Mouse (Mus musculus): Measurements from ENCODE around the gene Chat.
"Not testable (repeated sequence)": the region's sequence is repeated elsewhere in the genome, so short reads cannot be mapped to it uniquely, and the experiment has no call there.

The Chat gene

DNA sequence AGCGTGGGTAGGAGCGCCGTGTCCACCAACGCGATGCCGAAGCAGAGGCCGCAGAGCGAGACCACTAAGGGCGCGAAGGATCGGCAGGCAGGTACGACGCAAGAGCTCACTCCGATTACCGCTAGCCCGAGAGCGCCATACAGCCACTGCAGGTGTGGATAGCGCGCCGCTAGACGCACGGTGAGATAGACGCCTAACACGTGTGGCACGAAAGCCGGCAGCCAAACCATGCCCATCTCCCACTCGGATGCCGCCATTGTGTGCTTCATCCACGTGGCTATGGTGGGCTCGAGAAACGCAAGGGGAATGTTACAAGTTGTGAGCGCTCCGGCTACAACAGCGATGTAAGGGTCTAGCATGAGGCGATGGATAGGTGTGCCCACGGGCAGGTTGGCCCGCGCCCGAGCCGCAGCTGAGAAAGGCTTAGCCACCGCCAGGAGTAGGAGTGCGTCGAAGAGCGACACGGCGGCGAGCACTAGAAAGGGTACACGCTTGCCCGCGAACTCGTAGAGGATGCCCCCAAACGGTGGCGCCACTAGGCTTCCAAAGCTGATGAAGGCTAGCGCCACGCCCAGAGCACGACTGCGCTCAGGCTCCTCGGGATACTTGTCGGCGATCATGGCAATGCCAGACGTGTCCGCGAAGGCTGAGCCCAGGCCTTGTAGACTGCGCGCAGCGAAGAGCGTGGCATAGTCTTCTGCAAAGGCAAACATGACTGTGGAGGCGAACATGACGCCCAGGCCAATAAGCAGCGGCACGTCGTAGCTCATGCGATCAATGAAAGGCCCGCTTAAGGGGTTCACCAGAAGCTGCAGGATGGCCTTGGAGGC lies 2.4 kb downstream of the Chat start:
- no peak for DNase-seq (ENCODE audit: low spot score in 2 of 2)

DNA sequence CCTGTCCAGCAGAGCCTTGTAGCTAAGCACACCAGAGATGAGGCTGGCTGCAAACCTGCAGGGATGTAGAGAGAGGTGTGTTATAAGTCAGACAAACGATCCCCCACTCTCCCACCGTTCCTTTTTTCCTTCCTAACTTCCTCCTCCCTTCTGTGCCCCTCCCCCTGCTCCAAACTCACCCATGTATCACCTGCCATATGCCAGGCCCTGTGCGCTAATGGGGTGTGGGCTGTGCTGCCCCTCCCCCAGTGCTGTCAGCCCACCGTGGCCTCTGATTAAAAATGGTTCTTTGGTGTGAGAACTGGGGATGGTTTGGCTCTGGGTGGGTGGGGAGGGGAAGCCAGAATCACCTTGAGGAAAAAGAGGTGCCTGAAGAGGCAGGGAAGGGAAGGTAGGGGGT lies 13.2 kb downstream of the Chat start:
- peak in 1 of 2 experiments; percentile 46 for DNase-seq (ENCODE audit: low spot score in 2 of 2)

DNA sequence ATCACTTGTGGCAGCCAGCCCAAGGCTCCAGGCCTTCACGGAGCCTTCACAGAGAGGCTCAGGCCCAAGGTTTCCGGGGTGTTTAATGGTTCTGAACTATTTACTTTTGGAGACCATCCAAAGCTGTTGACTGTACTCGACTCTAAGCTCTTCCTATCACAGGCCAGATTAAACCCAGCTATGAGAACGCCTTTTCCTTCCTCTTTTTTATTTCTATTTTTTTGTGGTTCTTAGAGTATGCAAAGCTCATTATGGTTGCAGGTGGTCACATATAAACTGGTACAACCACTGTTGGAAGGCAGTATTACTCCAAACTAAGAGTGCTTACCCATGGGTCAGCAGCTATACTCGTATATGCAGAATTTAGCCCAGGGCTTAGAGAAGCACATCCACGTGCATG lies 18.8 kb downstream of the Chat start:
- no peak for DNase-seq (ENCODE audit: low spot score in 2 of 2)

DNA sequence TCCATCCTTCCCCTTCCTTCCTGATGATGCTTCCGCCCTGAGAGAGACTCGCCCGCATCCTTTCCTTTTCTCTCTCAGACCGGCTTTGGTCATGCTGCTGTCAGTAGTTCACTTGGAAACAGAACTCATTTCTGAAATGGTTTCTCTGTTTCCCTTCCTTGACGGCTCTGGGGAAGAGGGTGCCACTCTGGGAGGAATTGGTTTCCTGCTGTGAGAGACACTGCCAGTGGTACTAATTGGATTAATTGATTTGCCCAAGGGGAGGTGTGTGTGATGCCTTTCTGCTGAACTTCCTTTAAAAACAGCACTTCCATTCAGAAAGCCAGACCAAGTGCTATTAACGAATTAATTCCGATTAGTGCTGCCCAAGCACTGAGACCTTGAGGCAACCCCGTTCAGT lies 22.3 kb downstream of the Chat start:
- DNase-seq (ENCODE audit: low spot score in 2 of 2) = no peak

DNA sequence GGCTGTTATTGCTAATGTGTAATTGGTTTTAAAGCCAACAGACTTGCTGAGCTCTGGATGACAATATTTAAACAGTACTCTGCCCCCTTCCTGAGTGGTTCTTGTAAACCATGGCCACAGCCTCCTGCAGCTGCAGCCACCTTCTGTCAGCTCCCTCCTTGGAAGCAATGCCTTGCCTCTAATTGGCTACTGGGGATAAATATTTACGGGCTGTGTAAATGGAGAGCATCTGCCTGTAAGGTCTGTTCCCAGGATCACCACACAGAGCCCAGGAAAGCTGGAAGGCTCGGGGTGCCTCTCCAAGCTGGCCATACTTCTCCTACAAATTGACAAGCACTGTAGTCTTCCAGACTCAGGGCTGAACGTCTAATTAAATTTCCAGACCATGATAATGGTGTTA lies 26.0 kb downstream of the Chat start:
- DNase-seq (ENCODE audit: low spot score in 2 of 2) = peak in 1 of 2 experiments; percentile 38

DNA sequence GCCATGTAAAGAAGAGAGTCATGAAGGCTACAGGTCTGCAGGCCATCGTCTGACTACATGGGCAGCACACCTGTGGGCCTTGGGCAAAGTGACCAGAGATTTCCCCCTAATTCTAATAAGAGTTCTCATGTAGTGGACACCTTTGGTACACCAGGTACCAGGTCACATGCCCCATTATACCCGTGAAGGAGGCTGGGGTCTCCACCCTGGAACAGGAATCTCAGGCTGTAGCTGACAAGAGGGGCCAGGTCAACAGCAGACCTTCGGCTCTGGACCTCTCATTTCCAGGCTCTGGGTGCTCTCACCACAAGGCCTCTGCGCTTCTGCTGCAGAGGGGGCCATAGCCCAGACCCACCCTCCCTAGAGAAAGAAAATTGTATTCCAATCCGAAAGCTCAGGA lies 26.5 kb downstream of the Chat start:
- DNase-seq (ENCODE audit: low spot score in 2 of 2) = peak in 1 of 2 experiments; percentile 43

DNA sequence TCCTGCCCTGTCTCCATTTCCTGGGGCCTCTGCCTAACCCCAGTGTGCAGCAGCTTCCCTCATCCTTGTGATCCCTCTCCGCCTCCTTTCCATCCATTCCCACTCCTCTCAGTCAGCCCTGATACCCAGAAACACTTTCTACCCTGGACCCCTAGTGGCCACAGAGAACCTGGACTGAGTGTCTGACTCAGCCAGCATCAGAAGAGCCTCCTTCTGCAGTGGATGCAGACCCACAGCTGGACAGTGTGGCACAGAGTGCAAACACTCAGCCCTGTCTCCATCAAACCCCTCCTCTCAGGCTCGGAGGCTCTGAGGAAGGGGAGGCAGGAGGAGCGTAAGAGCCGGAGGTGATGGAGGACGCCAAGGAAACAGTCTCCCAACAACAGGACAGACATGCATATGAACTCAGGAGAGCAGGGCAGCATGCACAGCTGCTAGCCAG lies 28.4 kb downstream of the Chat start:
- DNase-seq (ENCODE audit: low spot score in 2 of 2) = peak in 1 of 2 experiments; percentile 57

DNA sequence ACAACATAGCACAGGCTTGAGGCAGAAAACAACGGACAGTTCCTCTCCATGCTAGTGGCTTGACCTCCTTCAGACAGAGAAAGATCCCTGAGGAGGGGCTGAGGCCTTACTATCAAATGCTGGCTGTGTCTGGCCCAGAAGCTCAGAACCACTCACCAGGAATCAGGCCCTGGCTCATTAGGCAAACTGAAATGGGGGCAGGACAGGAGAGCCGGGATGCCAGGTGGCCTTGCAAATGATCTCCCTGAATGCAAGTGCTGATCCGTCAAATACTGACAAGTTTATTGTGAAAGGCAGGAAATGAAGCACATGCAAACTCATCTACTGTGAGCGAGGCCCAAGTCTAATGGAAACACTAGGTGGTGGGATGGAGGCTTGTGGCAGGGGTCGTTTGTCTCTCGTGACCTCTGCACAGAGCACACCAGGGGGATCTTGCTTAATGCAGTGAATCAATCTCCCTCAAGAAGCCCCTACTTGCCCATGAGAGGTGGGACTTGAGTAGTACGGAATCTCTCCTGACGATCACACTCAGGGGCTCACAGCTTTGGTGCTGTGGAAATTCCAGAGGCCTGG lies 36.7 kb downstream of the Chat start:
- peak in 1 of 2 experiments; percentile 41 for DNase-seq (ENCODE audit: low spot score in 2 of 2)

DNA sequence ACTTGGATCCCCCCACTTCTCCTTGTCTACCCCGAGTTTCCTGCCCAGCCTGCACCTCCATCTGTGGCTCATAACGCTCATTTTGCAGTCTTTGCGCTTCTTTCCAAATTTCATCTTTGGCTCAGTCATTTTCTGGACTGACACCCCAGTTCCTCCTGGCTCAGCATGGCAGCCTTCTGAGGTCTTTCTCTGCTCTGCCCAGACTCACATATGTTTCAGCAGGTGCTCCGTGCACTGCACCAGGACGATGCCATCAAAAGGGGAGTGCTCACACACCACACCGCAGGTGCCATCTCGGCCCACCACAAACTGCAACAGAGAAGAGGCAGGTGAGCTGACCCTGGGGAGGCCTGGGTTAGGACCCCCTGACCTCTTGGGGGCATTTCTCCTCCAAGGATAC lies 41.8 kb downstream of the Chat start:
- no peak for DNase-seq (ENCODE audit: low spot score in 2 of 2)

DNA sequence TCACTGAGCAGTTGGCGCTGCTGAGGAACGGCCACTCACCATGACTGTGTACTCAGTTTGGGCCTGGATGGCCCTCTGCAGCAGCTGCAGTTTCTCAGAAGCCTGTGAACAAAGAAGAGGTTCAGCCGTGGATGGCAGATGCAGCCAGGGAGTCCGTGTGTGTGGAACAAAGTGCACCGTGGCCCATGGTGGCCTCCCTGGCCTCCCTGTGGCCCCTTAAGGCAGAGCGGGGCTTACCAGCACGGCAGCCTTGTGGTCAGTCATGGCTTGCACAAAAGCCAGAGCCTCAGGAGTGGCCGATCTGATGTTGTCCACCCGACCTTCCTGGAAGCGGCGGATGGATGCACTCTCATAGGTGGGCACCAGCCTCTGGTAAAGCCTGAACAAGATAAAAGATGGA lies 47.0 kb downstream of the Chat start:
- DNase-seq (ENCODE audit: low spot score in 2 of 2) = peak in 1 of 2 experiments; percentile 14

DNA sequence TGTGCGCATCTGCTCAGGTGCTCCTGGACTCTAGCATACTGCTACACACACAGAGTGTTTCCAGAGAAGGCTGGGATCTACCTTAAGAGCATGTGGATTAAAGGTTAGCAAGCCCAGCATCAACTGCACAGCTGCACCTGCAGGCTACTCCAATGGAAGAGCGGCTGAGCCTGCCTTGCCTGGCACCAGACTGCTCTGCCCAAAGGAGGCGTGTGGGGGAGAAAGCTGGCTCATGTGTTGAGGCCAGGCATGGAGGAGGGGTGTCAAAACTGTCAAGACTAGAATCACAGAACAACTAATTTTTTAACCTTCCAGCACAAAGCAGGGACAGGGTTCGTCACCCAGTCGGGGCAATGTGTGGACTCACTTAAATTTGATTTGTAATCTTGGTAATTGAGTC lies 53.7 kb downstream of the Chat start:
- DNase-seq (ENCODE audit: low spot score in 2 of 2) = peak in 1 of 2 experiments; percentile 12

DNA sequence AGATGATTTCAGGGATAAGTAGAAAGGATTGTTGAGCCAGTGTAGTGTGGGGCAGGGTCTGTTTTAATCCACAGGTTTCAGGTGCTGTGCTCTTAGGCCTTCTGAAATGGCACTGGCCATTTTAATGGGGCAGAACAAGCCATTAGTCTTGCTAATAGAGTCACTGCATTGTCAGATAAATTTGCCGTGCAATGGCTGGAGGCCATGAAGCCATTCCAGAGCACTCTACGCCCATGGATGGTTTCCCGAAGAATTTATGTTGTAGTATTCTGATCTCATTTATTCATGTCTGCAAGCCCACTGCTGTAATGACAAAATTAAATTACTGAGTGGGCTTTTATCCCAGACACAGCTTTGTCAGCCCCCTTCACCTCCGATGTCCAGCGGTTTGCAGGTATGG lies 55.7 kb downstream of the Chat start:
- no peak for DNase-seq (ENCODE audit: low spot score in 2 of 2)

DNA sequence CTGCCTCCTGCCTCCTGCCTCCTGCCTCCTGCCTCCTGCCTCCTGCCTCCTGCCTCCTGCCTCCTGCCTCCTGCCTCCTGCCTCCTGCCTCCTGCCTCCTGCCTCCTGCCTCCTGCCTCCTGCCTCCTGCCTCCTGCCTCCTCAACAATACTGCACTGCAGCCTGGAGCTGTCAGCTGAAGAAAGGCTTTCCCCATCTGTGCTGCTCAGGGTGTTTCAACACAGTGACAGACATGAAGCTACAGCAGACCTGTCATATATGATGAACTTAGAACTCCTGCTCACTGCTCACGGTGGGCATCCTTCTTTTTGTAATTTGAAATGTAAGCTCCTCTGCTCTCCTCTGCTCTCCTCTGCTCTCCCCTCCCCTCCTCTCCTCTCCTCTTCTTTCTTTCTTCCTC lies 60.4 kb downstream of the Chat start:
- DNase-seq (ENCODE audit: low spot score in 2 of 2) = not testable (repeated sequence)

DNA sequence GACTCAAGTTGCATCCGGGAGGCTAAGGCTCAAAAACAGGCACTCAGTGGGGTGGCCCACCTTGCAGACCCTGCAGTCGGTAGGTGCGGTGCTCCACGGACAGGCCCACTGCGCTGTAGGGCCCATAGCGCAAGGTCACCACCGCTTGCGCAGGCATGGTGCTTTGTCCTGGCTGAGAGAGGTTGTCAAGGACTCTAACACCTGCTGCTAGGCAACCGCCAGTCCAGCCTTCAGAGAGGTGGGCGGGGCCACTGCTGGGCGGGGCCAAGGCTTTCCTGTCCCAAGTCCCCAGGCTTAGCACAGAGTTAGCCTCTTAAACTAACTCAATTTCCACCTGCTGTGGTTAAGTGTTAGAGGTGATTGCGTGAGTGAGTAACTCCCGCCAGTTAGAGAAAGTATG lies 77.6 kb downstream of the Chat start, which contains the start of gene 1700024G13Rik:
1700024G13Rik (minus strand) TSS at position 196 of the 400 bp plus-strand sequence.
- no peak for DNase-seq (ENCODE audit: low spot score in 2 of 2)

DNA sequence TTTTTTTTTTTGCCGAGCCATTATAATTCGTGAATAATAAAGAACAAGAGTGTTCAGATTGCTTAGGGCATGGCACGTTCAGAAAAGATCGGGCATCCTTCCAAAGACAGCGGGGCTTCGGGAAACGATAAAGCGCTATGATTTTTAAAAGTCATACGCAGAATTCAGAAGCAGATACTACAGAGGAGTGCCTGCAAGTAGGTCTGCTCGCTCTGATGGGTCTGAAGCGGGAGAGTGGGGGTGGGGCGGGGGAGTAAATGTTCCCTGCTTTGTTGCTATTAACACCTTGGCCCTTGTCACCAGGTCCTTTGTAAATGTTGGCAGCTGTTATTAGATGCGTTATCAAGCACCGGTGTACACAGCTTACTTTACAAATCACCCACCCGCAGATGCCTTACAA lies 84.2 kb downstream of the Chat start:
- DNase-seq (ENCODE audit: low spot score in 2 of 2) = no peak

DNA sequence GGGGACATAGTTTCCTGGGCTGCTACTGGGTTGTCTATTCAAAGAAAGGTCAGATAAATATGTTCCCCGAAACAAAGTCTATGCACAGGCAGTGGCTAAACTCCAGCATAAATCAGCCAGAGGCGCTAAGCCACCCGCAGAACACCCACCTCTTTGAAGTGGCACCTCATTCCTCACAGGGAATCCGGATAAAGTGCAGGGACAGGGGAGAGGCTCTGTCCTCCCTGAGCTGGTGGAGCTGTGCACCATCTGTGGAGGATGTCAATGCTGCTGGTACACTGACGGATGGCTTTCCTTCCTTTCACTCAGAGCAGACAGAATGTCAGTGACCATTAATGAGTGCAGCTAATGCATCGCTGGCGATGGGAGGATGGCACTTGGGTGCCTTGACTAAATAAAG lies 84.7 kb downstream of the Chat start:
- no peak for DNase-seq (ENCODE audit: low spot score in 2 of 2)

DNA sequence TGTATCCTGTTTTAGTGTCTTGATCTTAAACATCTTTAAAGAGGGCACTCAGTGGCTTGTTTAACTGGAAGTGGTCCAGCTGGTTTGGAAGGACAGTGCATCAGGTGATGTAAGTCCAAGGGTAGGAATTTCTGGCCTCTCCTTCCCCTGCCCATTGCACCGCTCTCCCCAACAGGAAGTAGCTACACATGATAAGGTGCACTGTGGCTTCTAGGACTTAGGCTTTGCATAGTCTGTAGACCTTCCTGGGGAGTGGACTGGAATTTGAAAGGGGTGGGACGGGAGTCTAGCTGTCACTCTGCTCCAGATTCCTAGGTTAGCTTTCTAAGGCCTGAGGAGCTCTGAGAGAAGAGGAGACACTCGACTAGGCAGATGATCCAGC lies 85.7 kb downstream of the Chat start:
- no peak for DNase-seq (ENCODE audit: low spot score in 2 of 2)

DNA sequence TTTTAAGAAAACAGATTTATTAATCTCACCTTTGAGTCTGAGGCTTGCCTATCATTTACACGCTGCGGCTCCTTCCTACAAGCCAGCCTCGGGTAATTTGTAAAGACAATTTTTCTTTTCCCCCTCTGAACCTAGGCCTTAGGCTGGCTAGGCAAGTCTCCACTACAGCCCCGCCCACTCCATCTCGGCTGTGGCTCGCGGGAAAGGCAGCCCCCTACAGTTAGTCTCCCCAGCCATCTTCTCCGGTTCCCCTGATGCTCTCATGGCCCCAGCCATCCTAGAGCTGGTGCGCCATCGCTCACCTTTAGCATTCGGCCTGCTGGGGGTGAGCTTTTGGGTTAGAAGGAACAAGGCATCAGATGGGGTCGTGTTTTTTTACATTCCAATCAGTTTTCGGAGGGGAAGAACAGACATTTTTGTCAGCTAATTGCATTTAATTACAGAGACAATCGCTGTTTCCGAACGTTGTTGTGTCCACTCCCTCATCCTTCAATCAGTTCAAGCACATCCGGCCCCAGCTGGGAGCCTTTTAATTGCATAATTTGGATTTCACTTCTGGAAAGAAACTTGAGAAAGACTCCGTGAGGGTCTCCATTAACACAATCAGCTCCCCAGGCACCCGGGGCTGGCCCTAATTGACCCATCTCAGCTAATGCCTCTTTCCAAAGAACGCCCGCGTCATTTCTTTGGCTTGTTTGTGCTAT lies 86.2 kb downstream of the Chat start:
- DNase-seq (ENCODE audit: low spot score in 2 of 2) = no peak

DNA sequence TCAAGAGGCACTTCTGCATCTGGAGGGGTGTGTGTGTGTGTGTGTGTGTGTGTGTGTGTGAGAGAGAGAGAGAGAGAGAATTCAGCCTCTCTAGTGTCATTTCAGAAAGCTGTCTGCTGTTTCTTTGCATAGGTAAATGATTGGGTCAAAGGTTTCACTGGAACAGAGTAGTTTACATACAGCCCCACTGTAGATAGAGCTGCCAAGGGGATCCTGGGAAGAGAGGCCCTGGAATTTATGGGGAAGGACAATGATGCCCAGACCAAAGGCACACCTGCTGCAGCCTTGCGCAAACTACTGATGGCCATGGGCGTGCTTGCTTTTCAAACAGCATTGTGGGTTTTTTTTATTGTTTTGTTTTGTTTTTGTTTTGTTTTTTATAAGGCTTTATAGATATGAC lies 93.3 kb downstream of the Chat start:
- no peak for DNase-seq (ENCODE audit: low spot score in 2 of 2)

DNA sequence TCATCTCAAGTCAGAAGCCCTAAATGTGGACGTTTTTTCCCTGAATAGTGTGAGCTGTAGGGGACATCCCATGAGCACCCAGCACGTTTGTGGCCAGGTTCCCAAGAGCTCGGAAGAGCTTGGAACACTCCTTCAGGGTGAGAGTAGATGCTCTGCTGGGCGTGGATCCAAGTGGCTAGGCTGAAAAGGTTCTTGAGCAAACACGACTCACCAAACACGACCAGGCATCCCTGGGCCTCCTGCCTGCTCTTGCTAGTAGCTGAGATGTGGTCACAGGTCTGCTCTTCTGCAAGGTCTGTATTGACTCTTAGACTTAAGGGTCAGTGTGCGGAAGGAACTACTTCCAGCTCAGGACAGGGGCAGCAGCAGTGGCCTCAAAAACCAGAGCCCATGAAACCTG lies 96.0 kb downstream of the Chat start:
- no peak for DNase-seq (ENCODE audit: low spot score in 2 of 2)

DNA sequence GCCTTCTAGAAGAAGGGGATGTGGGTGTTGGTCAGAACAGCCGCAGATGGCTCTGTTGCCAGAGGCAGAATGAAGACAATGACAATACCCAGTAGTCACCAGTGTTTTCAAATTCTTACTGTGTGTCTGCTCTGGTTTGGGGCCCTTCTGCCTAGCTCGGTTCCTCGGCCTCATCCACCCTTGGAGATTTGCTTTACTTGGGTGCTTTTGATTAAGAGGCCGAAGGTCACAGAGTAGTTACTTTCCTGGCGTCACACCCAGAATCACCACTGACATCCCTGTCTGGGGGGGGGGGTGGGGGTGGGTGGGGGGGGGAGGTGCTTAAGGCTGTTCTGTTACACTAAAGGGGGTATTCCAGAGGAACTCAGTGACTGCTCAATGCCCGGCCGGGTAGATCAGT lies 101.4 kb downstream of the Chat start:
- no peak for DNase-seq (ENCODE audit: low spot score in 2 of 2)

All from urinary bladder, postnatal 4 days (tissue).